Mouse (Mus musculus) fat pad, adult 2 months (tissue): ENCODE measurements around the gene Diablo.
A peak's percentile ranks its signal among the peaks of the same experiment; 100 is the strongest.
"Not testable (repeated sequence)": the region's sequence is repeated elsewhere in the genome, so short reads cannot be mapped to it uniquely, and the experiment has no call there.

Source experiments
- DNase-seq: peaks from one replicate; pipeline ENCODE4 v3.0.0-alpha.2; 2011; ENCODE audit warnings: low read depth, low spot score; ENCODE audit errors: extremely low read depth

The Diablo gene

DNA sequence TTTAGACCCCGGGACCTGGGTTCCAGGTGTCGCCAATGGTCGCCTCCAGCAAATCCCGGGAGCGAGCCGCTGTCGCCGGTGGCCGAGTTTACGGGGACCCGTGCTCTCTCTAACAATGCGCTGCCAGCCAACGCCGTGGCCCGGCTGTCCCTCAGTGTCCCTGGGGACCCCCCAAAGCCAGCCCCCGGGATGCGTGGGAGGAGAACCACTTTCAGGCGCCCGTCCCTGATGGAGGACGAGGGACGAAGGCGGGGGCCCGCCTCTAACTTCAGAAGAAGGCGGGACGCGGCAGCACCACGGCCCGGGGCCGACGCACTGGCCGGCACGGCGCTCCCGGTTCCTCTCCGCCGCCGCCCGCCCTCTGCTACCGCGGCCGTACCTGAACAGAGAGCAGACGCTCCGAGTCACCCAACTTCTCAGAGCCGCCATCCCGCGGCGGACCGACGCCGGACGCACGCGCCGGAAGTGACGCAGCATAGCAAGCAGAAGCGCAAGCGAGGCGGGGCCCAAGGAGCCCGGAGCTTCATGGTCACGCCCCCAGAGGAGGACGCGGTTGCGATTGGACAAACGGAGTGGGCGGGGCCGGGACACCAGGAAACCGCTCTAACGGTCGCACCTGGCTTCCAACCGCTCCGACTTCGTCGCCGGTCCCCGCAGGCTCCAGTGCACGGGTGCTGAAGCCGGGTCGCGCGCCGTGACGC lies at the start of gene Diablo:
Gene Diablo (minus strand): TSS at position 485 of the 701 bp plus-strand sequence.
- DNase-seq: peak; percentile 46

DNA sequence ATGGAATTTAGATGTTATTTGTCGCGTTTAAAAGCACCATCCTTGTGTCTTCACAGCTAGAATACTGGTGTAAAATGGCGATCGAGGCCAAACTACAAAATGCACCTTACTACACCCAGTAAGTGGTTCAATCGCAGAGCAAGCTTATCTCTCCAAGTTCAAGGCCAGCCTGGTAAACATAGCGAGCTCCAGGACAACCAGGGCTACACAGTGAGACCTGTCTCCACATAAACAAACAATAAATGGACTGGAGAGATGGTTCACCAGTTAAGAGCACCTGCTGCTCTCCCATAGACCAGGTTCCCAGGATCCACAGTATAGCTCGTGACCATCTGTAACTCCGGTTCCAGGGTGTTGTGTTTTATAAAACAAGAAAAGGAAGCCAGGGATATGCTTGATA lies 49.4 kb upstream of the Diablo start:
- DNase-seq: no peak

DNA sequence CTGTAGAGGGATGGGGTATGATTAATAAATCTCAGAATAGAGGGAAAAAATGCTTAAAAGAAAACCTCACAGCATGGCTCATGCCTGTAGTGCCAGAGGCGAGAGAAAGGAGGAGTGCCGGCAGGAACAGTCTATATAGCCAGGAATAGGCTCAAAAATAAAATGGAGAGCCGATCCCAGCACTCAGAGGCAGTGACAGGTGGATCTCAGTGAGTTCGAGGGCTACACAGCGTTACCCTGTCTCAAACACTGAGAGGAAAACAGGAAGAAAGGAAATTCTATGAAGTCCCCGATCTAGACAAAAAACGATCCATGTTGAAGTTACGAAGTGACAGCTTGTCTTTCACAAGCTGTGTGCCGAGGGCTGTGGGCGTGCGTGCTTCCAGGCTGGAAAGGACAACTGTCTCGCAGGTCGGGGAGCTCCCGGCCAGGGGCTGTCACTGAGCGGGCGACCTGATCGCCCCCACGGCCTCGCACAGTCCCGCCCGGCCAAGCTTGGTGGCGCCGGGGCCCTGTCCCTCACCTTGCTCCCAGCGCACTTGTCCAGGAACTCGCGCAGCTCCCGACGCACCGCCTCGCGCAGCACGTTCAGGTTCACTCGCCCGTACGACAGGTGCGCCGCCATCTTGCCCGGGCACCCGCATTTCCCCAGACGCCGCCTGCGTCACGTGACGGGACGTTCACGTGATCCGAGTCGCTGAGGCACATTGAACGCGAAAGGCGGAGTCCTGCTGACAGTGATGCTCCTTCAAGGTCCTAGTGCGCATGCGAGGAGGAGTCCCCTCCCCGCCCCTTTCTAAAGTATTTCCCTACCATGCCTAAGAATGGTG lies 48.6 kb upstream of the Diablo start, which contains the start of gene Vps33a:
Gene Vps33a (minus strand): TSS at position 682 of the 830 bp plus-strand sequence.
- DNase-seq: peak; percentile 56

DNA sequence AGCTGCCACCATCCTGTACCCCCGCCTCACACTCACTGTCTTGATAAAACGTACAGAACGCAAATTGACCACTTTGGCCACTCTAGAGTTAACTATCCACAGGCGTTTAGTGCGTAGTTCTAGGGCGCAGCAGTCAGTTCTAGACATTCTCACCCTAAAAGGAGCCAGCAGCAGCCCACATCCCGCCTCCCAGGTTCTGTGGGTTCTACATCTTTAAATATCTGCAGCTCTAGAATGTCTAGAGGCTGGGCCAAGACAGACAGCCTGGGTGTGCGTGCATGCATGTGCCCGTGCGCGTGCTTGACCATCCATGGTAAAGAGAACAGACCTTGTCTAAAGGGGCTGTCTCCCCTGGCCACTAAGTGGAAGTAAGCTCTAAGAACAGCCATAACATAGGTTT lies 37.2 kb upstream of the Diablo start:
- DNase-seq: no peak

DNA sequence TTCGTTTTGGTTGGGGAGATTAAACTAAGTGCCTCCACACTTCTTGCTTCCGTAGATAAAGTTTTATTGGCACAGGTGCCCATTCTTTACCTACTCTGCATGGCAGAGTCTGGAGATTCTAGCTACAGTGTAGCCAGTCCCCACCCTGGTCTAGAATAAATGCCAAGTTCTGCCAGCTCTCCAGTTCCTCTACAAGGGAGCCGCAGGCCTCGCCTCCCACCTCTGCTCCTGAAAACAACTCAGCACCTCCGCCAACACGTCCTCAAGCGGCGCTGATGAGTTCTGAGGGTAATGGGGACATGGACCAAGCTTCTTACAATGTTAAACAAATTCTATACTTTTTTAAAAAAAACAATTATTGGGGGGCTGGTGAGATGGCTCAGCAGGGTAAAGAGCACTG lies 35.6 kb upstream of the Diablo start:
- DNase-seq: no peak

DNA sequence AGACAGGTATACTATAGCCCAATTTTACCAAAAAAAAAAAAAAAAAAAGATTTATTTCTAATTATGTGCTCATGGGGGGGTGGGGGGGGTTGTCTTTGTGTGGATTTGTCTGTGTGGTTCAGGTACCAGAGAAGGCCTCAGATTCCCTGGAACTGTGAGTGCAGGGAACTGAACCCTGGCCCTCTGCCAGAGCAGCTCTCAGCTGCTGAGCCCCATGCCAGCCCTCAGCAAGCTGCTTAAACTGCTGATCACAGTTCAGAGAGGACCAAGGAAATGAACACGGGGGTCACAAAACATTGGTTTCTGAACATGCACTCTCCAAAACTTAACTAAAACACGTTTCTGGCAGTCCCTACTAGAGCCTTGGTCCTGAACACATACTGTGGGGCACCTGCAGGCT lies 32.5 kb upstream of the Diablo start:
- no peak for DNase-seq

DNA sequence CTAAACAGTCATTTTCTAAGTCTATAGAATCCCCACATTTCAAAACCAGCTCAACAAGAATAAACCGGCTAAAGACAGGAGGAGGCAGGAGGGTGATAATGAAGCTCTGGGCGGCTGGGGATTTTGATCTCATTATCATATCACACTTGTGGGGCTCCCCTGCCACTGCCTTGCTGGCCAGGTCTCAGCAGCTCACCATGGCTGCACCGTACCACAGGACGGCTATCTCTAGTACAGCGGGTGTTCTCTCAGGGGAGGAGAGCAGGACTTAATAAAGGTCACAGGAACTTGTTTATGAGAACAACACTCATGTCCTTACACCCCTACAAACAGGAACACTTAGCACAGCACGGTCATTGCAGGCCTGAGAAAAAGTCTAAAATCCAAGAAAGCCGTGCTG lies 31.7 kb upstream of the Diablo start:
- DNase-seq: no peak

DNA sequence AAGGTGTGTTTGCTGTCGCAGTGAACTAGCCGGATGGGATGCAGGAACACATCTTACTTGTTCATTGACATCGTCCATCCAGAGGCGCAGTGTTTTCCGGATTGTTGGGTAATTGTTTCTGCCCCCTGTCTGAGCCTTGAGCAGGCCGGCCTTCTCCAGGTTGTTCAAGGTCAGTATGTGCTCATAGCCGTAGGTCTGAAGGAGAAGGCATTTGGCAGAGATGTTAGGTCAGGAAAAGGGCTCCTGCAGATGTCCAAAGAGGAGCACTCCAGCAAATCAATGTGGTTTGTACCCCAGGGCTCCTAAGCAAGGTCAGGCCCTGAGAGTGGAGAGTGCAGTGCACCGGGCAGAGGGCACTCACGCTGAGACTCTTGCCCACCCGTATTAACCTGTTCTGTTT lies 9.8 kb upstream of the Diablo start:
- DNase-seq: no peak

DNA sequence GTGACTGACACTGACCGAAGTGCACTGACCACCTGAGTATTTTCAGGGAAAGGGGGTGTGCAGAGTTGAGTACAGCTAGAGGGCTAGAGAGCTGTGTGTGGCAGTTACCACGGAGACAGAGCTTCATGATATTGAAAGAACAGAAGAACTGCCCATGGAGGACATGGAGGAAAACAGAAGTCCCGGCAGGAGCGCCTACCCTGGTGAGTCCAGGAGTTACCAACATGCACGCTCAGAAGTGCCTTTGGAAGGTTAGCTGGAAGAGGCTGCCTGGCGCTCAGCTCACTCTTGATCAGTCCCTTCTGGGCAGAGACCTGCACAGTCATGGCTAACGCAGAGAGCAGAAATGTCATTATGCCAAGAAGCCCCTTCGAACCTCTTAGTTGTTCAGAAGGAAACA lies 6.1 kb upstream of the Diablo start:
- DNase-seq: no peak

DNA sequence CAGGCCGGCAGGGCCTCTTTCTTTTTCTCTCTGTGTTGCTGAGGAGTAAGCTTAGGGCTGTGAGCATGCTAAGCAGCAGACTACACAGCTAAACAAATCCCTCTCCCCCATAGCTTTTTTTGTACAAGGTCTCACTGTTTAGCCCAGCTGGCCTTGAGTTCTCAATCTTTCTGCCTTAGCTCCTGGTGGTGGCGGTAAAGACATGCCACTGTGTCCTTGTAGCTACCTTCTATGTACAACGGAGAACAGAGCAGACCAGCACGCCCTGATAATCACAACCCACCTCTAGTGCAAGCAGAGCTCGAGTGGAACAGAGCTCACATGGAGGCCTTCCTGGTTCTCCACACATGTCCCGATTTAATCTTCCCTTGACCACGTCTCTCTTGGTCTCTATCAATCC lies 4.7 kb upstream of the Diablo start:
- no peak for DNase-seq

DNA sequence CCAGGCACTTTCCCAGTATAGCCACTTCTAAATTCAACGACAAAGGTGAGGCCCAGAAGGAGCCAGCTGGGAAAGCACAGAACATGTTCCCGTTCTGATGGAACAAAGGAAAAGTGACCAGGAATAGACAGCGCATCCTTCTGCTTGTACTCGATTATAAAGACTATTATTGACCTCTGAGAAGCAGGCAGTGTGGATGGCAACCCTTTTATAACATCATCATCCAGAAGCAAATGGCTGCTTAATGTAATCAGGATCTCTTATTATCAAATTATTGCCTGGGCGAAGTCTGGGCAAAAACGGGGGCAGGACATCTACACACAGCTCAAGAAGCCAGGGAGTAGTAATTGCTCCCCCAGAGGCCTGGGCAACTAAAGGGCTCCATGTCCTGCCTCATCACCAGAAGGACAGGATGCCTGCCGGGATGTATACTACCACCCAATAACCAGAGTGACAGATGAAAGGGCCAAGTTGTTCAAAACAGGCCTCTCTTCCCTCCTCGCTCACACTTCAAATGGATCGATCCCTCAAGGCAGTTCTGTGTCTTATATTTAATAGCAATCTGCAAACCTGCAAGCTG lies 2.0 kb upstream of the Diablo start:
- no peak for DNase-seq

DNA sequence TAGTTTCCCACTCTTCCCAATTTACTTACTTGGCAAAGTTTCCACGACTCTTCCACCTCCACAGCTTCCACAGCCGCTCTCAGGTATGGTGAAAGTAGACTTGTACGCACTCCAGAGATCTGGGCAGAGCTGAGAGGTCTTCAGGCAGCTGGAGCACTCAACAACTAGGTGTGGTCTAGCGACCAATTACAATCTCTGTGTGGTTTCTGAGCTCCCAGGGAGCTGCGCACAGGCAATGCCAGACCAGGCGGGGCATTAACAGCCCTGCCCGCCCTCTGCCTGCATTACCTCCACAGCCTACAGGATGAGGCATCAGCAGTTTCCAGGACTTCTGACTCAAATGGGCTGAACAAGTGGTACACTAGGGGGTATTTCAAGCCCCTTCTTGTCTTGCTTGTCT lies 1.3 kb upstream of the Diablo start, which contains the start of gene Gm49027:
Gene Gm49027 (minus strand): TSS at position 208 of the 400 bp plus-strand sequence.
- DNase-seq: no peak

DNA sequence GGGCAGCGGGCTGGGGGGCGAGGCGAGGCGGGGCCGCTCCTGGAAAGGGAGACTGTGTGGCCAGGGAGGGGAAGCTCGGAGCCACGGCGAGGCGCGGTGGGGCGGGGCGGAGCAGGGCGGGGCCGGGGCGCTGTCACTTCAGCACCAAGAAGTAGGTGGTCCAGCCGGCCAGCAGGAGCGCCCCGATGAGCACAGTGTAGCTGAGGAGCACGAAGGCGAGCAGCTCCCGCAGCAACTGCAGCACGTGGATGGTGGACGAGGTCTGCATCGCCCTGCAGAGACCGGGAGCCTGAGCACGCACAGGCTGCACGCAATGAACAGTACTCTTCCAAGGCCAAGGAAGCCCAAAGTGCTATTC lies 396 bp upstream of the Diablo start:
- DNase-seq: no peak

DNA sequence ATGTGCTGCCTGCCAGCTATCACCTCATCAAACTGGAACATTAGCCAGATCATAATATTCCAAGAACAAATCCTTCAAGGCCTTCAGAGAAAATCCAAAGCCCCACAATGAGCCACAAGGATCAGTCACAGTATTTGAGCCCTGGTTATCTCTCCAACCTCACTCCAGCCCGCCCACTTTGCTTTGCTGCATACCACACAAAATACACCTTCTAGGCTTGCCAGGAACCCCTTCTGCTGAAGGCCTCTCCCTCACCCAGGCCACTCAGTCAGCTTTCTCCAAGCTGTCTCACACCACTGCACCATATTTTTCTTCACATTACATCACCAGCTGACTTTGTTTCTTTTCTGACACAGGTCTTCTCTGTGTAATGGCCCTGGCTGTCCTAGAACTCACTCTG lies 1.8 kb downstream of the Diablo start:
- no peak for DNase-seq

DNA sequence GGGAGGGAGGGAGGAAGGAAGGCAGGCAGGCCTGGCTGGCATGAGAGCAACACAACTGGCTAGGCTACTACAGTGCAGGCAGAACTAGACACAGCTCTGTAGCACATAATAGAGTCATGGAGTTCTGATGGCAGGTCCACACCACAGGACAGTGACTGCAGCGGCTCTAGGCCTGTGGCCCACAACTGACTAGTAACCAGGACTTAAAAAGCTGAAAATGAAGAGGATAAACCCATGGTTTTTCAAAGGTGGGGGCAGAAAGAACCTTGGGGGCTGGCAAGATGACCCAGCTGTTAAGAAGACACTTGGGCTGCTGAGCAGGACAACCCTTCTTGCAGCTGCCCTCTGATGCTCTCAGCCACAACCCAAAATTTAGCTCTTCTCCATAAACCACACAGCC lies 2.4 kb downstream of the Diablo start:
- DNase-seq: no peak

DNA sequence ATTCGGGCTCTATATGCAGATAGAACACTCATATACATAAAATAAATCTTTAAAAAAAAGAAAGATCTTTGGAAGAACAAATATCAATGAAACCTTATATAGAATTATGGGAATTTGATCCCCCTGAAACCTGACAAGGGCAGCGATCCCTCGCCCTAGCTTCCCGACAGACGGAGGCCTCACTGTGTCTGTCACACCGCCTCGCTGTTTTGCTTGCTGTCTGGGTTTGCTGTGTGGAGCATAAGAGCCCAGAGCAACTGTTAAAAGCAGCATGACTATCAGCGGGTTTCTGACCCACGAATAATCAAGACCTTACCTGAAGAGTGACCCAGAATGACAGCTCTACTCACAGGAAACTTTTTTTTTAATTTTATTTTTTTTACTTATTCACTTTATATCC lies 3.3 kb downstream of the Diablo start:
- no peak for DNase-seq

DNA sequence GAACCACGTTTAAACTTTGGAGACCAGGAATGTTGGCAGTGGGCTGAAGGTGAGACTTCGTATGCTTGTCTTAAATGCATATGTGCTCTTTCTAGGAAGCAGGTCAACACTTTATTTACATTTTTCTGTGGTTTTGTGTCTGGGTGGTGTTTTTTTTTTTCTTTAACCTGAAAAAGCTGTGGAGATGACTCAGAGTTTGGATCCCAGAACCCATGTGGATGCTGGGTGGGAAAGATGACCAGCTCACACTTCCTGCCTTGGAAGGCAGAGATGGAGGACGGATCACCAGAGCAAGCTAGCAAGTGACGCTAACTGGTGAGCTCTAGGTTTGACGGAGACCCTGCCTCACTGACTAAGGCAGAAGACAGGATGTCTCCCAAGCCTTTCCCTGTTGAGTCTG lies 9.1 kb downstream of the Diablo start:
- DNase-seq: no peak

DNA sequence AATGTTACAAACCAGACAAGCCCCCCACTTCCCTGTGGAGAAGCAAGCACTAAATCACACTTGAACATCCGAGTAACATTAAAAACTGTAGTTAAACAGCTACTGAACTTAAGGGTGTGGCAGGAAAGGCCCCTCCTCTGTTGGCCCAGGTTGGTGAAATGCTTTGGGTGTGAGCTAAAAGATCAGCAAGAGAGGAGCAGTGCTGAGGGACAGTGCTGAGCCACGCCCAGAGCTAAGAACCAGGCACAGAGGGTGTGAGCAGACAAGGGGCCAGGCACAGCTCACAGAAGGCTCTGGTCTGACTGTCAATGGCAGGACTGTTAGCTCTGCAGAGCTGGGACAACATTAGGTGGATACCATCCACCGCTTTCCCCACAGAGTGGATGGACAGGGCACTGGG lies 11.9 kb downstream of the Diablo start:
- no peak for DNase-seq

DNA sequence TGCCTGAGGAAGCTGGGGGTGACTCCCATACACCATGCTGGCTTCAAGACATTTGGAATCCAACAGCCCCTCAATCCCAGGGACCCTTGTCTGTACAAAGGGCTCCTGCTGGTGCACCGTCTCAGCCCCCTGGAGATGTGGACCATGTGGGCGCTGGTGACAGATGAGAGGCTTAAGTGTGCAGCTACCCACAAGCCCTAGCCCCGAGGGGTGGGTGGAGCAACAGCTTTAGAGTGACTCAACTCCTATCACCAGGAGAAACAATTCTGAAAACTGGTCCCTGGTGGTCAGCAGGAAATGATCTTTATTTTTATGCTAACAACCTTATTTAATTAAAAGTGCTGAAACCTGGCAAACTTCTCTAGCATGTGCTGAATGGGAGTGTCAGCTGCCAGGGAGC lies 12.6 kb downstream of the Diablo start:
- DNase-seq: not testable (repeated sequence)

DNA sequence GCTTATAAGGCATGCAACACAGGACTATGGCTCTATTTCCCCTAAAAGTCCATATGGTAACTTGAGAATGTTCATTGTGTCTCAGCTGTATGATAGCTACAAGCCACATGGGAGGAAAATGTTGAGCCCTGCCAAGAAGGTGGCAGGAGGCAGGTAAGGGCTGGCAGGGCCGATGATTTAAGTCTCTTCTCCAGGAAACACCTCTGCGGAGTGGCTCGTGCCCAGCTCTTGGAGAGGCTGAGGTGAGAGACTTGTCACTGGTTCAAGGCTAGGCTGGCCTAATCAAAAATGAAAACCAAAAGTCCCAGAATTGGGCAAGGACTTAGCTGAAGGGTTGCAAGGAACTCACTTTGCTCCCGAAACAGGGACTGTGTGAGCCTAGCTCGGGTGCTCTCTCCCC lies 13.8 kb downstream of the Diablo start, which contains the start of gene B3gnt4:
Gene B3gnt4 (plus strand): TSS at position 301 of the 400 bp plus-strand sequence.
- DNase-seq: no peak

DNA sequence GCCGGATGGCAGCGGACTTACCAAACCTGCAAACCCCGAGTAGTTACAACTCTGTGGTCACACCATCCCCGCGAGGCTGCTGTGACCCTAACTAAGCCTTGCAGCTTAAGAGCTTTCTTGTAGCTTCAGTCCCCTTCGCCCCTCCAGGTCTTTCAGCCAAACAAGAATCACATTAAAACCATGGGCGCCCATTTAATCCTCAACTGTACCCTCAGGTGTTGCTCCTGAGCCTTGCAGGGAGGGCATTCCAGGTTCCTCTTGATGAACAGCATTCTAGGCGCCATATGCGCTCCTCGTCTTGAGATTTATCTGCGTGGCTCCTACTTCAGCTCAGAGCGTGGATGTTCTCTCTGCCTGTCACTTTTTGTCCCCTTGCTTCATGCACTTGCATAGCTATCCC lies 15.1 kb downstream of the Diablo start:
- DNase-seq: no peak
